Mouse (Mus musculus): Measurements from ENCODE around the gene Pfn1.
A peak's percentile ranks its signal among the peaks of the same experiment; 100 is the strongest.

- peak; percentile 8 for TF ChIP-seq CTCF (IDR thresholded peaks at IDR 0.05; ENCODE audit: low read depth, low read length)
- no peak for TF ChIP-seq POLR2A (IDR thresholded peaks at IDR 0.05; ENCODE audit: insufficient read depth, low read length)
- no peak for TF ChIP-seq EP300 (IDR thresholded peaks at IDR 0.05; ENCODE audit: insufficient read depth, low read depth, low read length)
Observed at GRCm38 (mm10) chr11:70629557-70629956, 24.9 kb downstream of the Pfn1 start.

Data from ES-Bruce4 (cell line).